Mouse (Mus musculus): ENCODE data around the gene Olfr1115.
"Not testable (repeated sequence)": the region's sequence is repeated elsewhere in the genome, so short reads cannot be mapped to it uniquely, and the experiment has no call there.

Olfr1115 gene
- long read RNA-seq, experiment 1 = 0 reads
- long read RNA-seq, experiment 2 = 0 reads

- intact Hi-C loops (cut with DNase I) = no loop called here
These were observed at the start of gene Olfr1115 for GRCm38 (mm10) chr2:87247713-87248112. Gene Olfr1115, plus strand, starts transcription at chr2:87248013.

- intact Hi-C loops (cut with DNase I) = no loop called here
These were observed 39.1 kb upstream of the Olfr1115 start, which contains the start of gene Olfr1113 for GRCm38 (mm10) chr2:87208670-87209069. Gene Olfr1113, plus strand, starts transcription at chr2:87208970.

GRCm38 (mm10) chr2:87267234-87267633 is 19.4 kb downstream of the Olfr1115 start, which contains the start of gene Olfr1116:
Gene Olfr1116, plus strand, starts transcription at chr2:87267534.
- intact Hi-C loops (cut with DNase I) = no loop called here

GRCm38 (mm10) chr2:87293977-87294376 is 46.2 kb downstream of the Olfr1115 start:
- intact Hi-C loops (cut with DNase I) = not testable (repeated sequence)

Small RNA genes lying within 50 kb of the gene (microRNA-seq; reads per million reads assigned to microRNA genes)
- gene Gm27438 = 0 reads per million in 2 experiments
